Mouse (Mus musculus): ENCODE data around the gene C130032M10Rik.

GRCm38 (mm10) chr9:114468217-114468616 is 47.3 kb upstream of the C130032M10Rik start:
- no peak for TF ChIP-seq CTCF (IDR thresholded peaks at IDR 0.05; ENCODE audit: insufficient read depth, low read depth, low read length)
- no peak for TF ChIP-seq POLR2A (IDR thresholded peaks at IDR 0.05; ENCODE audit: insufficient read depth, low read depth, low read length)
